Mouse (Mus musculus) induced T-regulatory cell, adult 2 months (primary cell): ENCODE data around the gene Lrrc34.

Experiments
- DNase-seq: peaks from one replicate; pipeline ENCODE4 v3.0.0-alpha.2; 2012; ENCODE audit warnings: low read depth

The Lrrc34 gene

DNA sequence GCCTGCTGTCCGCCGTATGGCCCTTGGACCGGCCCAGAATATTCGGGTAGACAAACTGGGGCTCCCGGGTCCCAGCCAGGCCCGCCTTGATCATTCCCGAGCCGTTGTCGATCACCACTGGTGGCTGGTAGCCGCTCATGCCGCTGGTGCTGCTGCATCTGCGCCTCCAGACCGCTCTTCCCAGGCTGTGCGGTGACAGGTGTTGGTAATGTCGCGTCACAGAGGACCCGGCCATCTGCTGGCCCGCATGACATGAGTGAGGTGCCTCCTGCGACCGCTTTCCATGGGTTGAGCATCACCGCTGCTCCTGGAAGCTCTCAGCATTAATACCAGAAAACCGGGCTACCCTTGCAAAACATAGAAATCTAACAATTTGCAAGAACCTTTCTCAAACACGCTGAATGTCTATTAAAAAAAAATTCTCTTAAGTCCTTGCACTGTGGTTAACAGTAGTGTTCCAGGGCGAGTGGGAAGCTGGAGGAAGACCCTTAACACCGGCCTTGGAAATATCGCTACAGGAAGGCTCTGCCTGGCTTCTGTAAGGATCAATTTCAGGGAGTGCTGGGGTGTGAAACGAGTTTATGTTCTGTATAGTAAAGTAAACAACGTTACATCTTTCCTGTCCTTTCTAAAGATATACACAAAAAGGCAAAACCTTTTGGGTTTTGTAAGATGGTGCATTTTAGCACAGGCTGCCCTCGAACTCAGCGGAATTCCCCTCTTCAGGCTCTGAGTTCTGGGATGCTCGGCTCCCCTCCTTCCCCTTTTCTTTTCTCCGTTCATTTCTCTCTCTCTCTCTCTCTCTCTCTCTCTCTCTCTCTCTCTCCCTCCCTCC lies 47.7 kb downstream of the Lrrc34 start, which contains the start of gene Actrt3:
Actrt3 (minus strand) TSS at position 229 of the 835 bp plus-strand sequence.
- DNase-seq, result peak; percentile 64

DNA sequence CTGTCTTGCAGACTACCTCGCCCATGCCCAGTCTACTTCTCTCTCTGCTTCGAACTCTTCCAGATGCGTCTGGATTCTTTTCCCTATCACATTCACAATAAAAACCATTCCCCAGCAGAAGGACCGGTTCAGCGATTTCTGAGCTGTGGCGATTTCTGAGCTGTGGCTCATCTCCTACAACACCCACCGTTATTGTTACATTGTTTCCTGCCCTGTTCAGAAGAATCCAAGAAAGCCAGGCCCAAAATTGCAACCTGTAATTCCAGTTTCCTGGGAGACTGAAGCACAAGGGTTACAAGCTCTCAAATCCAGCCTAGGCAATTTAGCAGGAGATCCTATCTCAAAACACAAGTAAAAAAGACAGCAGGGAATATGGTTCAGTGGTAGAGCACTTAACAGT lies 50.4 kb downstream of the Lrrc34 start:
- DNase-seq, result no peak

DNA sequence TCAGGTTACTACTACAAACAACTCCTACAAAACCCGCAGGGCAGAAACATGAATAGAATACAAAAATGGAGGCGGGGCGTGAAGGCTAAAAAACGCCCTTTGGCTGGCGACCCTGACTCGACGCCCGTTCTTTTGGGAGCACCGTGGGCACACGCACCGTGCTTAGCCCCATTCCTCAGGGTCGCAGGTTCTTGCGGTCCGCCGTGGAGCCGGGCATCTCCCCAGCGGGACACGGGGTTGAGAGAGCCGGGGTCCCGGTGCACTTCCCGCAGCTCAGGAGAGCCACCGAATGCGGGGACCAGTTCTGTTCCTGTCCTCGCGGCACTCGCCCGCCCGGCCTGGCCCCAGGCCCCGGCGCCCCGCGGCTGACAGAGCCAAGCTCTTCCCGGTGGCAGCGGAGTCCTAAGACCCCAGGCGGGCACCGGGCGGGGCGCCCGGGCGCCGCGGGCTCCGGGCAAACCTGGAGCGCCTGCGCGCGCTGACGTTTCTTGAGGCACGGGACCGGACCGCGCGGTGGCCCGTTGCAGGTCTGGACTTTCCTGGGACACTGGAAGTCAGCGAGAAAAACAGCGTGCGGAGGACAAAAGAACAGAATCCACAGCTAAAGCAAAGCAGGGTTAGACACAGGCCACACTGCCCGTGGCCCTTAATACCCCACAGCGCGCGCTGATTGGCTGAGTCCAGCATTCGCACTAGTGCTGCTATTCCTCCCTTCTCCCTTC lies 52.4 kb downstream of the Lrrc34 start:
- DNase-seq, result peak; percentile 49

DNA sequence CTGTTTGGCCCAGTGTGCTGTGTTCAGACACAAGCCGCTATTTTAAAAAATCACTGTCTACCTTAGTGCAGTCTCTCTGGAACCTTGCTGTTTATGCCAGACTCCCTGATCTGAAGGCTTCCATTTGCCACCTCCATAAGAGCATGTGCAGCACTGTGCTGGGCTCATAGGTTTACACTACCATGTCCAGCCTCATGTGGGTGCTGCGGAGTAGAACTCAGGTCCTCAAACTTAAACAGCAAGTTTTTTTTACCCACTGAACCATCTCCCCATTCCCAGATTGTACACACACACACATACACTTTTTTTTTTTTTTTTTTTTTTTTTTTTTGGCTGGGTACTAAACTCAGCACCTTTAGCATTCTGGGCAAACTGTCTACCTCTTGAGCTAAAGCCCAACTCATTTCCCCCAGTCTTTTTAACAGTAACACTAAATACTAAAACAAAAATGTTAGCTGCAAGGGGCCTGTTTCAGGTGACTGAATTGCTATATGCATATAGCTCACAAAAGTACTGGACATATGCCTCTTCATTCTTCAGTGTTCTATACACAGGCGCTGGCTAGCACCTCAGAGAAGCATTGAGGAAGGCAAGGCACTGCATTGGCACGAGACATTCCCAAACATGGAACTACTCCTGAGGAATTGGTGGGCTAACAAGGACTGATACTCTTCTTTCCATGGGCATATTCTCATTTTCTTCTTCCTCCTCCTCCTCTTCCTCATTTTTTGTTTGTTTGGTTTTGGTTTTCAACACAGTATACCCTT lies 53.8 kb downstream of the Lrrc34 start:
- peak; percentile 65 for DNase-seq

DNA sequence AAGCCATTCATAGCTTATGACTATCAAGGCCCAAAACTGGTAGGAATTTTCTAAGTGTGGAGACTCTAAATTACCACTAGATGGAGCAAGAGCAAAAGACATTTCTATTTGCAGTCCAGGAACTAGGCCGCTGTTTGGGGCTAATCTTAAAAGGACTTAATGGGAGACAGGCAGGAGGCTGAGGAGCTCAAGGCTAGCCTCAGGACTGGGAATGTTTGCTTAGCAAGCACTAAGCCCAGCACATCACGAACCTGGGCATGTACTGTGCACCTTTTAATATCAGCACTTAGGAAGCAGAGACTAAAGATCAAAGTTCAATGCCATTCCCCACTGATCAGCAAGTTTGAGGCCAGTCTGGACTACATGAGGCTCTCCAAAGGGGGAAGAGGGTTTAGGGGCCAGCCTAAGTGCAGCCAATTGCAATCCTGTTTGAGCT lies 55.2 kb downstream of the Lrrc34 start:
- DNase-seq, result peak; percentile 80

DNA sequence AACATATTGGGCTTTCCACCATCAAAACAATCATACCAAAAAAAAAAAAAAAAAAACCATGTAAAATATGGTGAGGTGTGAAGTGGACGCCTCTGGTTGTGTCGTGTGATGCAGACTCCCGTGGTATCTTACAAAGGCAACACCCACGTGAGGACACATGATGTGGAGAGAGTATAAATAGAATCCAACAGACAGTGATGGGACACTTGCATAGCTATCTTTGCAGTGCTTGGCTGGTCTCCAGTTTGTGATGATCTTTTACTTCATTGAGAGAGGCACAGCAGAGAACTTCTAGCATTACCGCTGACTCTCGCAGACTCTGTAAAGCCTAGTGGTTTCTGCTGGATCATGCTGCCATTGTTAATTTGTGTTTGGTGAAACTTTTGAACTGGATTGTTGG lies 58.8 kb downstream of the Lrrc34 start:
- no peak for DNase-seq
